Mouse (Mus musculus) thymus, adult 2 months (tissue): Measurements from ENCODE around the gene Csf2.

Source experiments
- CTCF ChIP-seq: fragments of 200-500 bp; IDR thresholded peaks from 2 replicates; pipeline ENCODE4 v1.5.1; 2012; ENCODE audit warnings: mild to moderate bottlenecking, control low read depth, low read length, moderate library complexity, borderline replicate concordance; ENCODE audit not compliant: control insufficient read depth, poor library complexity, insufficient read depth; ENCODE audit errors: extremely low read depth
- POLR2A ChIP-seq: fragments of 200-500 bp; IDR thresholded peaks from 2 replicates; pipeline ENCODE4 v1.6.1; 2012; ENCODE audit warnings: mild to moderate bottlenecking, low read length, control low read depth, moderate library complexity; ENCODE audit not compliant: control insufficient read depth, poor library complexity, insufficient read depth; ENCODE audit errors: extremely low read depth

- no peak for TF ChIP-seq POLR2A
- TF ChIP-seq CTCF: no peak
Observed at GRCm38 (mm10) chr11:54249748-54250147, 281 bp upstream of the Csf2 start.
